Mouse (Mus musculus) leukemia stem cell, adult 10-12 weeks (primary cell): ENCODE data around the gene Rrp12. TPM values are rescaled to one million over a fixed set of nuclear protein-coding genes. Genes with fewer than 3 reads are reported as not detected.

Experiments used
- polyA plus RNA-seq: library from polyadenylated mRNA; stranded (reverse); fragments of >175 nt; gene quantifications from 2 replicates; pipeline ENCODE4 v1.2.3, GENCODE M21; 2012; ENCODE audit warnings: low replicate concordance

The Rrp12 gene
- 14.9 and 24.9 TPM in 2 replicates for polyA plus RNA-seq

DNA sequence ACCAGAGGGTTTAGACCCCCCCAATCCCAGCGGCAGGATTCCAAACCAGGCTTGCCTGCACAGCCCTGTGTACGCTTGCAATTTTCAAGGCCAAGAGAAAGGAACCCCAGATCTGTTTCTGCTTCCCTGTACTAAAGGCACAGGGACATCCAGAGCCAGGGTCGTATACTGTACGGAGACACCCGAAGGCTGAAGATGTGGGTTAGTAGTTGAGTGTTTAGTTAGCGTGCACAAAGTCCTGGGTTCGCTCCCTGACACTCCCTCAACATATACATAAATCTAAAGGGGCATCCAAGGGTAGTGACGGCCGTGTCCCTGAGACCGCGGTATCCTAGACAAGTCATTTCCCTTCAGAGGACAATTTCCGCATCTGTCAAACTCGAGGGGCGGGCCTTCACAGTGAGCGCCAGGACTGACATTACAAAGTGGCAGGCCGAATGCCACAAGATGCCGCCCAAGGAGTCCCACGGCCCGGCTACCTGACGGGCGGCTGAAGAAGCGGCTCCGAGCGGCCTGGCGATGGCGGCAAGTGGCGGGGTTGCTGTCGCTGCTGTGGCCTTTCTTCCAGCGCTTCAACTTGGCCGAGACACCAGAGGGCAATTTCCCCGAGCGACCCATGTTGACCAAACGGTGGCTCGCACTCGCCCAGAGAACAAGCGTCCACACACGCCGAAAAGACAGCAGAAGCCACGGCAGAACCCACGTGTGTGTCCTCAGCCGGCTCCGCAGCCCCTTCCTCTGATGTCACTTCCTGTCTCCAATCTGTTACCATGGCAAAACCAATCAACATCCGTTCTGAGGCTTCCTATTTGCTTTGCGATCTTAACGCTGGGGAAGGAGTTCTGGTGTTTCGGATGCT lies at the start of gene Rrp12:
Gene Rrp12, minus strand, starts transcription at position 714 of the 859 bp plus-strand sequence.

DNA sequence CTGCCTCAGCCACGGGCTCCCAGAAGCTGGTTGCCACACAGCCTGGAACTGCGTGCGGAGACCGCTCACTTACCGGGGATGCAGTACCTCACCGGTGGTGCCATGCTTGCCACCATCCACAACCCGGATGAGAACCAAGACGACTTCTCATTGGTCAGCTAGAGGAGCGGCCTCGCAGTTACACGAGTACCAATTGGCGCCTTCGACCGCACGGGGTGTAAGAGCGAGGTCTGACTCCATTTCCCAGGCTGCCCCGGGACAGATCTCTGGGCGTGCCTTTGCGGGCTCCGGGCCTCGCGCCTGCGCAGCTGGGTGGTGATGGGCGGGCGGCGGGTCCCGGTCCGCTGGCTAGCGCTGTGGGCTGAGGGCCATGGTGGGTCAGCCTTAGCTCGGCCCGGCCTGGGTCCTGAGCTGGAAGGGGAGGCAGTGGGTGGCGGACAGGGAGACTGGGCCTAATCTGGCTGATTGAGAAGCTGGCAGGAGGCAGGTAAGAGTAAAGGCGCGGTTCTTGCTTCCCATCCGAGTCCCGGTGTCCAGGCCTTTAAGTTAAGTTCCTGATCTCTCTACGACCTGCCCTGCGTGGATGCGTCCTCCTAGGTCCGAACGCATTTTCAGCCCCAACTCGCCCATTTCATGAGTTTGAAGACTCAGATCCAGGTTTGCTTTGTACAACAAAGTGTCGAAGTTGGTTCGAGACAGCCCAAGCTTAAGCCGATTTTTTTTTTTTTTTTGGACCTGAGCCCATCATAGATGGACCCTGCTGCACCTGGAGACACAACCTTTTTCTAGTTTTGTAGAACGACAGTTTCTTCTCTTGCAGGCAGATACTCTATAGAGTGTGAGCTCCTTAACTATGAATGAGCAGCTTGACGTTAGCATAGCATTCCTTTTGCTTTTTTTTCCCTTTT lies 37.5 kb upstream of the Rrp12 start, which contains the start of the genes Exosc1 and Zdhhc16:
Gene Exosc1, minus strand, starts transcription at position 245 of the 908 bp plus-strand sequence.
Gene Zdhhc16, plus strand, starts transcription at position 302 of the 908 bp plus-strand sequence.

DNA sequence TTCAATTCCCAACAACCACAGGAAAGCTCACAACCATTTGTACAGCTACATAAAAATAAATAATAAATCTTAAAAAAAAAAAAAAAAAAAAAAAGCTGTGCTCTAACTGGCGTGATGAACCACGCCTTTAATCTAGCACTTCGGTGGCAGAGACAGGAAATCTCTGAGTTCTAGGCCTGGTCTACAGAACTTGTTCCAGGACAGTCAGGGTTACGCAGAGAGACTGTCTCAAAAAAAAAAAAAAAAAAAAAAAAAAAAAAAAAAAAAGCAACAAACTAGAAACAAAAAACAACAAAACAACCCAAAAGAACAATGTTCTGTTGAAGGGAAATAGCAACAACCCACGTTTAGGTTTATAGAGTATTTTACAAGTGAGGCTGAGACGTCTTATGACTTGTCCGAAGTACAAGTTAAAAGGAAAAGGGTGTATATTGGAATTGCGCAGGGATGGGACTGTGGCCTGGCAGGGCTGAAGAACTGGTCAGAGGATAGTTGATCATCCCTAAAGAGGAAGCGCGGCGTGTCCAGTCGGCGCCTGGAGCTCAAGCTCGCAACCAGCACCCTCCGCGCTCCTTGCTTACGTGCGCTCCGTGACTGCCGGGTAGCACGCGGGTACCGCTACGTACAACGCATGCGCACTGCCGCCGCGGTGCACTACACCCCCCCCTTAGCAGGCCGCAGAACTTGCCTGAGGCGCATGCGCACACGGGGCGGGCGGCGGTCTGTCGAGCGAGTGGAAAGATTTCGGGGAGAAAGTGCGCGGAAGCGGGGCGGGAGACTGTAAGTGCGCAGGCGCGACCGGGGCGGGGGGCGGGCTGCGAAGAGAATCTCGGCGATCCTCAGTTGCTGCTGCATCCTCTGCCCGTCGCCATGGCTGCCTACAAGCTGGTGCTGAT lies 15.5 kb upstream of the Rrp12 start, which contains the start of gene Pgam1:
Gene Pgam1, plus strand, starts transcription at position 746 of the 896 bp plus-strand sequence.

DNA sequence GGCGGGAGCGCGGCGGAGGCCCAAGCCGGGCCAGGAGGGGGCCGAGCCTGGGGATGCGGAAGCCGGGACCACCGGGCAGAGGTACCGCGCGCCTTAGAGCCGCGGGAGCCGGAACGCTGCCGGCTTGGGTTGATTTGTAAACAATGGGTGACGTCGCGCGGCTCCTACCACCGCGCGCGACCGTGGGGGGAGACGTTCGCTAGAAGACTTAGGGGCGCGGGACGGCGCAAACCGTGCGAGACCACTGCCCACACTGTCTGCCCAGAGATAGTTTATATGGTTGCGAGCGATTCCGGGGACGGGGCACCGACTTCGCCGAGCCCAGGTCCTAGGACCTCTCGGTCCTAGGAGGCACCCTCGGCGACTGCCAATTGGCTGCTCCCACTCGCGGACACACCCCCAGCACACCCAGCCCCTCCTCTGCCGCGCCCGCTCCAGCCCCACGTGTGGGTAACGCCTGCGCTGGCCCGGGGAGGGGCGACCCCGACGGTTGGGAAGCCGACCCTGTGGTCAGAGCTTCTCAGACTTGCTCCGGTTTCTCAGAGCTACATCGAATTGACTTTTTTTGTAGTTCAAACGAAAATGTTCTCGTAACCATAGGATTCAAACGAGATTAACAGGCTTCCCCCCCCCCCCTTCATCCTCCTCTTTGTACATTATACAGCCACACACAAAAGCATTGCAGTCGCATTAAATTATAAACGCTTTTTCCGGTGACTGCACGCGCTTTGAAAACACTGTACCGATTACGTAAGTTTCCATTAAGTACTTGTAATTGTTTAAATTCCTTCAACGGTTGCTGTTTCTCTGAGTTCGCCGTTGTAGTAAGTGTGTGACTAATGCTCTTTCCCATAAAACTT lies 47.8 kb downstream of the Rrp12 start, which contains the start of gene Frat2:
Gene Frat2, minus strand, starts transcription at position 141 of the 860 bp plus-strand sequence.

DNA sequence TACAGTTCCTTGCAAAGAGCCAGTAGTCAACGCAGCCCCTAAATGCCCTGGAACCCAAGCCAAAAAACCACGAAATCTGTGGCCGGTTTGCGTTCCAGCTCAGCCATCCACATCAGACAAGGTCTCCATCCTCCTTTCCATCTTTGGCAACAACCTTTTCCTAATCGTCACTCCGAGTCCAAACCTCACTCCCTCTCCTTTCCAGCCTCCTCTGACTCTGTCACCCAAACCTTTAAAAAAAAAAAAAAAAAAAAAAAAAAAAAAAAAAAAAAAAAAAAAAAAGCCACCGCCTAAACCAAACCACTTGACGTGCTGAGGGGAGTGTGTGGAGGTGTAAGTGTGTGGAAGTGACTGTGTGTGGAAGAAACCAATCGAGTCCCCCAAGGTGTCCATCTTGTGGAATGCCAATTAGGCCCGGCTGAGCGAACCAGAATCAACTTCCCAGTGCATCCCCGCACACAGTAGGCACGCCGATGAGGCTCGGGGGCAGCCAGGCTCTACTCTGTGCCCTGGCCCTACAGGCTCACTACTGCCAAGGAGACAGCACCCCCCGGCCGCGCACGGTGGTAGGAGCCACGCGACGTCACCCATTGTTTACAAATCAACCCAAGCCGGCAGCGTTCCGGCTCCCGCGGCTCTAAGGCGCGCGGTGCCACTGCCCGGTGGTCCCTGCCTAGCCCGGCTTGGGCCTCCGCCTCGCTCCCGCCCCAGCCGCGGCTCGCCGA lies 66.4 kb downstream of the Rrp12 start, which contains the start of gene Frat1:
Gene Frat1, plus strand, starts transcription at position 590 of the 725 bp plus-strand sequence.

Other genes with a start within 250 kb of the Rrp12 start
- gene Slit1, start 152.5 kb downstream of the Rrp12 start, polyA plus RNA-seq = 0.07 TPM in 1 of 2 replicates, not detected in the other
- 2.7 and 3.8 TPM in 2 replicates for gene Arhgap19, start 94.1 kb downstream of the Rrp12 start, polyA plus RNA-seq
- gene Frat1, start 66.2 kb downstream of the Rrp12 start, polyA plus RNA-seq = 54.1 and 63.1 TPM in 2 replicates
- gene Frat2, start 48.0 kb downstream of the Rrp12 start, polyA plus RNA-seq = 22.1 and 29.2 TPM in 2 replicates
- 45.6 and 62.6 TPM in 2 replicates for gene Pgam1, start 15.8 kb upstream of the Rrp12 start, polyA plus RNA-seq
- 5.5 and 21.0 TPM in 2 replicates for gene Exosc1, start 37.2 kb upstream of the Rrp12 start, polyA plus RNA-seq
- 20.4 and 33.6 TPM in 2 replicates for gene Zdhhc16, start 37.3 kb upstream of the Rrp12 start, polyA plus RNA-seq
- gene Mms19, start 85.0 kb upstream of the Rrp12 start, polyA plus RNA-seq = 5.1 and 29.0 TPM in 2 replicates
- 6.3 and 8.7 TPM in 2 replicates for gene Ubtd1, start 85.6 kb upstream of the Rrp12 start, polyA plus RNA-seq
- gene Ankrd2, start 139.8 kb upstream of the Rrp12 start, polyA plus RNA-seq = 0.55 and 1.0 TPM in 2 replicates
- gene Hoga1, start 149.4 kb upstream of the Rrp12 start, polyA plus RNA-seq = not detected in 2 replicates
- not detected in 2 replicates for gene 4933411K16Rik, start 156.1 kb upstream of the Rrp12 start, polyA plus RNA-seq
- gene Morn4, start 190.2 kb upstream of the Rrp12 start, polyA plus RNA-seq = 0.09 and 0.50 TPM in 2 replicates
- 16.8 and 26.8 TPM in 2 replicates for gene Pi4k2a, start 194.3 kb upstream of the Rrp12 start, polyA plus RNA-seq
- gene Avpi1, start 232.9 kb upstream of the Rrp12 start, polyA plus RNA-seq = 4.4 and 14.3 TPM in 2 replicates